Mouse (Mus musculus): ENCODE results near the gene Nolc1. TPM values are rescaled to one million over a fixed set of nuclear protein-coding genes. Genes with fewer than 3 reads are reported as not detected.

Gene Nolc1
- polyA plus RNA-seq, 1 experiment from 2014 or later = 22.2 TPM

- Histone ChIP-seq H3K27ac (ENCODE audit: low read depth, low read length) (0 out of 2 replicates have a peak overlapping the region, but pooled peaks have one; percentile 54), H3K27me3 (replicated peaks; ENCODE audit: control insufficient read depth, insufficient read depth, low read length) (no peaks in the 10 kb centered on the region), H3K4me1 (replicated peaks; ENCODE audit: control insufficient read depth, insufficient read depth, low read length) (peaks cover 20% of the 10 kb centered on the region), H3K9ac (ENCODE audit: low read depth, low read length) (peak overlapping the region; percentile 31; the same call in 1 of the 2 replicates), H3K9me3 (ENCODE audit: control insufficient read depth) (no peaks in the 10 kb centered on the region), H3K4me3 (ENCODE audit: low read depth, low read length) (peak overlapping the region; percentile 12; the same call in 1 of the 2 replicates), H3K36me3 (ENCODE audit: control insufficient read depth, insufficient read depth) (peaks cover 3% of the 10 kb centered on the region), H3K4me2 (replicated peaks; ENCODE audit: low read depth) (peak overlapping the region; percentile 96)
- WGBS = 38% methylated on average over 7 of the region's 7 CpGs
- no peak for TF ChIP-seq CTCF (IDR thresholded peaks at IDR 0.05; ENCODE audit: low read depth)
- ATAC-seq = no peak
Observed at GRCm38 (mm10) chr19:46041299-46041932, 34.2 kb upstream of the Nolc1 start.

GRCm38 (mm10) chr19:46041933-46042475, 33.7 kb upstream of the Nolc1 start:
- H3K27me3 ChIP-seq (replicated peaks; ENCODE audit: control insufficient read depth, insufficient read depth, low read length) = no peaks in the 10 kb centered on the region
- no peaks in the 10 kb centered on the region for H3K9me3 ChIP-seq (ENCODE audit: control insufficient read depth)
- WGBS = 6% methylated on average over 13 of the region's 14 CpGs
- peak overlapping the region; percentile 22; the same call in 1 of the 2 replicates for H3K9ac ChIP-seq (ENCODE audit: low read depth, low read length)
- no peak for TF ChIP-seq CTCF (IDR thresholded peaks at IDR 0.05; ENCODE audit: low read depth)
- no peak for ATAC-seq
- no peaks in the 10 kb centered on the region for H3K36me3 ChIP-seq (ENCODE audit: control insufficient read depth, insufficient read depth)
- peak overlapping the region; percentile 12; the same call in 1 of the 2 replicates for H3K4me3 ChIP-seq (ENCODE audit: low read depth, low read length)
- peak overlapping the region; percentile 54; the same call in 1 of the 2 replicates for H3K27ac ChIP-seq (ENCODE audit: low read depth, low read length)
- H3K4me2 ChIP-seq (replicated peaks; ENCODE audit: low read depth) = peak overlapping the region; percentile 96
- peaks cover 20% of the 10 kb centered on the region for H3K4me1 ChIP-seq (replicated peaks; ENCODE audit: control insufficient read depth, insufficient read depth, low read length)

GRCm38 (mm10) chr19:46042476-46043011, 33.1 kb upstream of the Nolc1 start:
- 0 out of 2 replicates have a peak overlapping the region, but pooled peaks have one; percentile 12 for H3K4me3 ChIP-seq (ENCODE audit: low read depth, low read length)
- no peak for TF ChIP-seq CTCF (IDR thresholded peaks at IDR 0.05; ENCODE audit: low read depth)
- peak overlapping the region; percentile 96 for H3K4me2 ChIP-seq (replicated peaks; ENCODE audit: low read depth)
- no peaks in the 10 kb centered on the region for H3K36me3 ChIP-seq (ENCODE audit: control insufficient read depth, insufficient read depth)
- ATAC-seq = no peak
- 30% methylated on average over 6 of the region's 6 CpGs for WGBS
- peak overlapping the region; percentile 22; the same call in 1 of the 2 replicates for H3K9ac ChIP-seq (ENCODE audit: low read depth, low read length)
- peaks cover 19% of the 10 kb centered on the region for H3K4me1 ChIP-seq (replicated peaks; ENCODE audit: control insufficient read depth, insufficient read depth, low read length)
- peak overlapping the region; percentile 54; the same call in 1 of the 2 replicates for H3K27ac ChIP-seq (ENCODE audit: low read depth, low read length)
- no peaks in the 10 kb centered on the region for H3K9me3 ChIP-seq (ENCODE audit: control insufficient read depth)
- H3K27me3 ChIP-seq (replicated peaks; ENCODE audit: control insufficient read depth, insufficient read depth, low read length) = no peaks in the 10 kb centered on the region

GRCm38 (mm10) chr19:46043380-46043779, 32.3 kb upstream of the Nolc1 start:
- Histone ChIP-seq H3K9me3 (ENCODE audit: control insufficient read depth) (no peaks in the 10 kb centered on the region), H3K36me3 (ENCODE audit: control insufficient read depth, insufficient read depth) (no peaks in the 10 kb centered on the region), H3K27me3 (replicated peaks; ENCODE audit: control insufficient read depth, insufficient read depth, low read length) (no peaks in the 10 kb centered on the region), H3K9ac (ENCODE audit: low read depth, low read length) (peak overlapping the region; percentile 34), H3K4me3 (ENCODE audit: low read depth, low read length) (no peak overlapping the region), H3K4me1 (replicated peaks; ENCODE audit: control insufficient read depth, insufficient read depth, low read length) (peaks cover 11% of the 10 kb centered on the region; the same call in 1 of the 2 replicates), H3K27ac (ENCODE audit: low read depth, low read length) (peak overlapping the region; percentile 35), H3K4me2 (replicated peaks; ENCODE audit: low read depth) (peak overlapping the region; percentile 96)
- TF ChIP-seq CTCF (IDR thresholded peaks at IDR 0.05; ENCODE audit: low read depth) = no peak
- no peak for ATAC-seq
- 42% methylated on average over 7 of the region's 7 CpGs for WGBS

GRCm38 (mm10) chr19:46044271-46044992, 31.2 kb upstream of the Nolc1 start, which contains the start of gene Pprc1:
TSS of gene Pprc1 (plus strand) at chr19:46044886.
- Histone ChIP-seq H3K9ac (ENCODE audit: low read depth, low read length) (peak within 1 kb of the TSS; percentile 93), H3K36me3 (ENCODE audit: control insufficient read depth, insufficient read depth) (no peaks in the 10 kb centered on the region), H3K27ac (ENCODE audit: low read depth, low read length) (peak within 1 kb of the TSS; percentile 96), H3K4me2 (replicated peaks; ENCODE audit: low read depth) (peak within 1 kb of the TSS; percentile 96), H3K4me3 (ENCODE audit: low read depth, low read length) (peak within 1 kb of the TSS; percentile 87), H3K4me1 (replicated peaks; ENCODE audit: control insufficient read depth, insufficient read depth, low read length) (peaks cover 10% of the 10 kb centered on the region; the same call in 1 of the 2 replicates), H3K27me3 (replicated peaks; ENCODE audit: control insufficient read depth, insufficient read depth, low read length) (no peaks in the 10 kb centered on the region), H3K9me3 (ENCODE audit: control insufficient read depth) (no peaks in the 10 kb centered on the region)
- WGBS = under 1% methylated on average over 27 of the region's 34 CpGs
- ATAC-seq = no peak
- no peak for TF ChIP-seq CTCF (IDR thresholded peaks at IDR 0.05; ENCODE audit: low read depth)
